Mouse (Mus musculus) megakaryocyte, adult 5-6 weeks (primary cell): ENCODE results near the gene Mpp2. TPM values are rescaled to one million over a fixed set of nuclear protein-coding genes. Genes with fewer than 3 reads are reported as not detected.
A peak's percentile ranks its signal among the peaks of the same experiment; 100 is the strongest.

Experiments
- ATAC-seq: 2 replicates; pipeline ENCODE4 v1.8.0; 2016; ENCODE audit warnings: mild to moderate bottlenecking, inconsistent platforms; ENCODE audit not compliant: poor library complexity, severe bottlenecking
- total RNA-seq, 2 experiments: library from RNA; stranded (forward) in 1 of 2; stranded (reverse) in 1 of 2; fragments of 153-499, 151-499 nt in 1 of 2; fragments of 221-1000, 200-1000 nt in 1 of 2; gene quantifications; 2 replicates each; pipeline versions ENCODE4 v1.2.3 to v1.2.4; 2015 to 2017

Gene Mpp2
- total RNA-seq, 2 experiments from 2014 or later: 0.02 to 0.11 TPM

- no peak for ATAC-seq
Observed at GRCm38 (mm10) chr11:102073722-102074121, 14.6 kb downstream of the Mpp2 start.

DNA sequence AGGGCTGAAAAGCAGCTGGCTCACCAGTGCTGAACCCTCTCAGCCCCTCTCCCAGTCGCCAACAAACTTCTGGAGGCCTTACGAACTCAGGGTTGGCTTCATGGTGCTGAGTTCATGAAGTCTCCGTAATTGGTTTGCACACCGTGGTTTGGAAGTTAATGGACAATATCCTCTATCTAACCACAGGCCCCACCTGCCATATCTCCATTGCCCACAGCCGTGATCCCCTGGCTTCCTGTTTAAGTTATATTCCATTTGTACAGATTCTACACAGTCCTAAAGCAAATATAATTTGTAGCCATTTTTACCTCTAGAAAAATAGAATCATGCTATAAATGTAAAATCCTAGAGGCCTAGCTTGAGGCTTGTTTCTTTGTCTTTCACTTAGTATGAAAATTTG, 15.6 kb downstream of the Mpp2 start:
- ATAC-seq: no peak

DNA sequence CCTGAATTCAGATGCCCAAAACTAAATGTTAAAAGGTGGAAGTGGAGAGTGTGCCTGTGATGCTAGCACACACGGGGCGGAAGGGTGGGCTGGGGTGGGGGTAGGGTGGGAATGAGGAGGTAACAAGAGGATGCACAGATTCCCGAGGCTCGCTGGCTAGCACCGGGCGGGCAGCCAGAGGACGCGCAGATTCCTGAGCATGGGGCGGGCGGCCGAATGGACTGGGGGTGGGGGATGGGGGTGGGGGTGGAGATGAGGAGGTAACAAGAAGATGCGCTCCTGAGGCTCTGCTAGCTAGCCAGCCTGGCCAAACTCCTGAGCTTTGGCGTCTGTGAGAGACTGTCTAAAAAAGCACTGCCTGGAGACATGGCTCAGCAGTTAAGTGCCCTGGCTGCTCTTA, 17.9 kb downstream of the Mpp2 start:
- ATAC-seq: no peak

DNA sequence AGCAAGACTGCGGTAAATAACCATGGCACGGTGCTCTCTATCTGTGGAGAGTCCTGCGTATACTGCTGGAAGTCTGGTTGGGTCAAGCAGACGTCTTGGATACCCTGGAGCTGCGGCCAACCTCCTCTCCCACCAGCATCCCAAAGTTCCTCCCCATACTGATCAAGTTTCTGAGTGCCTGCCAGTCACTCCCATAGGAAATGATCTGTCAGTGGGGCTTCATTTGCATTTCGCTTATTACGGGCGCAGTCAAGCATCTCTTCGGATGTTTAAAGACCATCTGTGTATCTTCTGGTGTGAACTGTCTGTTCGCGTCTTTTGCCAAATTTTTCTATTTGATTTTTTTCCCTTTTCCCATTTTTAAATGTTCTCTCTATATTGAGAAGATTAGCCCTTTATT, 18.7 kb downstream of the Mpp2 start:
- ATAC-seq: no peak

- no peak for ATAC-seq
Observed at GRCm38 (mm10) chr11:102068969-102069368, 19.3 kb downstream of the Mpp2 start.

DNA sequence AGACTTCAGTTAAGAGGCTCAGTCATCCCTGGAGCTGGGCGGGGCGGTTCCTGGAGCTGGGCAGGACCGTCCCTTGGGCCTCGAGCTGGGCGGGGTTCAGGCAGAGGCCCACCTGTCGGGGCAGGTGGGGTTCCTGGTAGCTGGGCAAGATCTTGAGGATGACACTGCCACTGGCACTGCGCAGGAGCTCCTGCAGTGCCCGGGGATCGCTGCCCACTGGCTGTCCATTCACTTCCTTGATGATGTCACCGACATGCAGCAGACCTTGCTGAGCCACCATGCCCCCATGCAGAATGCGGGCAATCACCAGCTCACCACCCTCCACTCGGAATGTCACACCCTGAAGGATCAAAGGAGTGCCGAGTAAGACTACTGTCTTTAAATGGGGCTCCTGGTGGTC, 25.2 kb downstream of the Mpp2 start:
- no peak for ATAC-seq

GRCm38 (mm10) chr11:102061941-102062473, 26.3 kb downstream of the Mpp2 start:
- no peak for ATAC-seq

DNA sequence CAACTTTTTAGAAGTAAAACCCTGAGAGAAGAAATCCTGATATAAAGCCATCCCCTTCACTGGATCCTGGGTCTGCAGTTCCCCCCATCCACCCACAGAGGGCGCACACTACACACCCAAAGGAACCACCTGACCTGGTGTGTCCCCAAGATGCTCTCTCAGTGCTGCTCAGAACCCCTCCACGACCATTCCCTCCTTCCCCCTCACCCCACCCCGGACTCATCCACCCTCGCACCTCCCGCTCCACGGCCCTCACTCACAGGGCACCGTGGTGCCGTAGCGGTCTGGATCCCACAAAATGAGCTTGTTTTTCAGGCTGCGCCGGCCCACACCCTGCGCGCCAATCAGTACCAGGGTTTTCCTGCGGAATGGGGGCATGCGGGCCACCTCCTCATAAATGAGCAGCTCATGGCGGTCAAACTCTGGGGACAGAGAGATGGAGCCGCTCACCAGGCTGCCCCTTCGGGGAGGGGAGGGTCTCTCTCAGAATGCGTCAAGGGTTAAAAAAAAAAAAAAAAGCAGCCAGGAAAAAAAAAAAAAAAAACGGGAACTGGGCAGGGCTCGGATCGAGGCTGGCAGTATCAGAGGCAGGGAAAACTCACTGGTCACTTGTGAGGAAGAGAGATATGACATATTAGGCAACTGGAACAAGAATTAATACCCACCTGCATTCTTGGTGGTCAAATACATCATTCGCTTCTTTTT, 26.9 kb downstream of the Mpp2 start:
- ATAC-seq: peak; percentile 86

GRCm38 (mm10) chr11:102053847-102054246, 34.5 kb downstream of the Mpp2 start:
- no peak for ATAC-seq

DNA sequence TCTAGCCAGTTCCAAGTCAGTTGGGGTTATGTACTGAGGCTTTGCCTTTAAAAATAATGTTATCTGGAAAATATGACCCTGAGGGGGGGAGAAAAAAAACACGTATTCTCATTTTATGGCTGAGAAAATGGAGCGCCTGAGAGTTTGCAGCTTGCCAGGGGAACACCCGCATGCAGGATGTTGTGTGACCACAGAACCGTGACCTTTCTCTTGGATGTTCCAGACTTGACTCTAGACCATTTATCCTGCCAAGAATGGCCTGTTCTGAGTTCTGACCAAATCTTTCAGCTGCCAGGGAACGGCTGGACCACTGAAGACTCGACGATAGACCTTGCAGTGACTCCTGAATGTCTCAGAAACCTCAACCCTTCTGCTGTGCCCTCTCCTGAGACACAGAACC, 35.1 kb downstream of the Mpp2 start:
- ATAC-seq: no peak

GRCm38 (mm10) chr11:102052697-102053096, 35.6 kb downstream of the Mpp2 start:
- no peak for ATAC-seq

DNA sequence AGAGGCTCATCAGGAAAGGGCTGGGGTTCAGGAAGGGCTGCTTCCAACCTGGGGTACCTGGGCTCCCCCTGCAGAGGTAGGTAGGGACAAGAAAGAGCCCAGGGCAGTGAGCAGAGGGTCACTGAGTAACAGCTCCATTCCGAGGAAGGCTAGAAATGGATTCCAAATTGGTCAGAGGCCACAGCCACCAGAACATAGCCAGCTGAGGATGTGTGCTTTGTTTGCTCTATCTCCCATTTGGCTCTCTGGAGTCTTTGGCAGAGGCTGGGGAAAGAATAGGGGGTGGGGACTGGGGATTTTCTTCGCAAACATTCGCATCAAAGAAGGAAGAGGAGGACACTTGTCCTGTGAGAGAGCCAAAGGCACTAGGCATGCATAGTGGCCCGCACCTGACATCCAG, 36.4 kb downstream of the Mpp2 start:
- no peak for ATAC-seq

- ATAC-seq: no peak
Observed at GRCm38 (mm10) chr11:102051541-102051940, 36.8 kb downstream of the Mpp2 start.

DNA sequence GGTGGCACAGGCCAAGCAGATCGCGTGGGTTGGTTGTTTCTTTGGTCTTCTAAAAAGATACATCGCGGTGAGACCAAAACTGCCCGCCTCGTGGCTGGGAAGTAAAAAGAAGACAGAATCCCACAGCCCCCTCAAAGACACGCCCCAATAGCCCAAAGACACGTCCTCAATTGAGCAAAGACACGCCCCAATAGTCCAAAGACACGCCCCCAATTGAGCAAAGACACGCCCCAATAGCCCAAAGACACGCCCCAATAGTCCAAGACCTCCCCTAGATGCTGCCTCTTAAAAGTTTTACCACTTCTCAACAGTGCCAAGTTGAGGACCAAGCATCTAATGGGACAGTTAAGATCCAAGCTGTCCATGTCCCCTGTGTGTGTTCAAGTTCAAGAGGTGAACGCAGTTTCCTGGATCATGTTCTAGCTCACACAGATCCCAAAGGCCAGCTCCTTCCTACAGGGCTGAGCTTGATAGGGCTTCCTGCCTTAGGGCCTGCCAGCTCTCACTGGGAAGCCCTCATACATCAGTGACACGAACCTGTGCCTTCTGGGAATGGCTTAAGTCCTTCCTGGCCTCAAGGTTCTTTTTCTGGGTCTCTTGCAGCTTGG, 38.3 kb downstream of the Mpp2 start:
- no peak for ATAC-seq

- no peak for ATAC-seq
Observed at GRCm38 (mm10) chr11:102046607-102047006, 41.7 kb downstream of the Mpp2 start.

DNA sequence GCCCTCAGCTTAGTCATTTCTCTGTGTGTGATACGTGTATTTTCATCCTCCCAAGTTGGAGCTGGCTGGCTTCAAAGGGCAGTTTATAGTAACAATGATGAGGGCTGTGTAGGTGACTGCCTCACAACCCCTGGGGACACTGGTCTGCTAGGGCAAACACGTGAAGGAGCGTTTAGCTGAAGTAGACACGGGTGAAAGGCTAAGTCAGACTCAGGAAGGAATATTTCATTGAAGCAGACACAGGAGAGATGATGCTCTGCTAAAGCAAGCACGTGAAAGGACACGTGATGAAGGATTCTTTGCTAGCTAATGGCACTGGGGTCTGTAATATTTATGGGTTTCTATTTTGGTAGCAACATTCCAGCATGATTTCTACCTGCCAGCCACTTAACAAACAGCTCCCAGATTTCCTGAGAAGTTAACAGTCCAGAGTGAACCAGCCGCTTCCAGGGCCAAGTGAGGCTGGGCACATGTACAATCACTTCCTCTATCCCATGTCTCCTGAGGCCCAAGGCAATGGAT, 43.6 kb downstream of the Mpp2 start:
- ATAC-seq: no peak

DNA sequence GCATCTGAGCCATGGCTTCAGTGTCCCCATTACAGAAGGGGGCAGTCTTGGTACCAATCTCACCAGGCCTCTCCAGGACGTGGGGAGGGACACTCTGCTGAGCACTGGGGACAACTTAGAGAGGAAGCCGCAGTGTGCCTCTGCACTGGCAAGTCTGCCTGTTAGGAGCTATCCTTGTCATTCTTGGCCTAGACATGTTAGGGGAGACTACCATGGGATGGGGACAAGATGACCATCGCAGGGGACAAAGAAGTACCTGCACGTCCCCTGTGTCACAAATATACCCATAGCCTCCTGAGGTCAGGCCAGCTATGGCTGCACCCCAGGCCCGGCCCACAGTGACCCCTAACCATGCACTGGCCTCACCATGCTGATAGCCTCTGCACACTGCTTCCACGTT, 44.9 kb downstream of the Mpp2 start:
- no peak for ATAC-seq

GRCm38 (mm10) chr11:102042971-102043370, 45.3 kb downstream of the Mpp2 start:
- ATAC-seq: no peak

DNA sequence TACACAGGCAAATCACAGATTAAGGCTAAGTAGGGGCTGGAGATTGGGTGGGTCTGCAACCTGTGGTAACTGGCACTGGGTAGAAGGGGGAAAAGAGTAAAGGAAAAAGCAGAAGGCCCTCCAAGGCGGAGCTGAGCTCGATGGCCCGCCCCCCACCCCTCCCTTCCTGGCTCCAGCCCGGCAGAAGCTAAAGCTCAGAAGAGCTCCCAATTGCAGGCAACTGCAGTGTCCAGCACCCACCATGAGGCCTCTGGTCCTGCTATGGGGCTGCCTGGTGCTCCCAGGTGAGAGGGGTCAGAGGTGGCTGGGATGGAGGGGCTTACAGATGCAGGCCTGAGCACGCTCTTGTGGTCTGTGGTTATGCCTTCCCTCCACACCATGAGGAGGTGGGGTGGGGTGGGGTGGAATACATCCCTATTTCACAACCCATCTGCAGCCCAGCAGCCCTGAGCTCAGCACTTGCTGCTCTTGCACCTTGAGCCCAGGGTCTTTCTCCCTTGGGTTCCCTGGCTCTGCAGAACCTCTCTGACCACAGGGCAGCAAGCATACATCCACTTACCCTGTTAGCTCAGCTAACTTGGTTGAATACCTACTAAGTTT, 46.9 kb downstream of the Mpp2 start, which contains the start of gene Cd300lg:
TSS of gene Cd300lg (plus strand) at position 160 of the 600 bp plus-strand sequence.
- ATAC-seq: peak; percentile 72

DNA sequence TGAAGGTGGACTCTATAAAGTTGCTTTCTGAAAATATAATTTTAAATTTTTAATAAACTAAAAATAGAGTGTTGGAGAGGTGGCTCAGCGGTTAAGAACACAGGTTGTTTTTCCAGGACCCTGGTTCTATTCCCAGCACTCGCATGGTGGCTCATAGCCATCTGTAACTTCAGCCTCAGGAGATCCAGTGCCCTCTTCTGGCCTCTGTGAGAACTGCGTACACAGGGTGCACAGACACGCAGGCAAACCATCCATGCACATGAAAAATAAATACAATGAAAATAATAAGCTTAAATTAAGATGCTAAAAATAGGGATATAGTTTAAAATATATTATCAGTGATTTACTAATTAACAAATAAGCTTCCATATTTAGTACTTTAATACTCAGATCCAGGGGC, 47.7 kb downstream of the Mpp2 start:
- ATAC-seq: no peak

- ATAC-seq: peak; percentile 88
Observed at GRCm38 (mm10) chr11:102040138-102040524, 48.2 kb downstream of the Mpp2 start.
